Mouse (Mus musculus) CH12.LX (cell line): ENCODE data around the gene 4922502D21Rik. TPM values are rescaled to one million over a fixed set of nuclear protein-coding genes. Genes with fewer than 3 reads are reported as not detected.

ENCODE experiments used
- DNase-seq: peaks from one replicate; pipeline ENCODE4 v3.0.0-alpha.2; 2013; ENCODE audit errors: extremely low read depth
- H3K27ac ChIP-seq: 2 replicates; pipeline ENCODE4 v1.5.1; 2012; ENCODE audit warnings: low read depth, mild to moderate bottlenecking, control low read depth, moderate library complexity; ENCODE audit not compliant: insufficient read depth
- H3K27me3 ChIP-seq: replicated peaks from 2 replicates; pipeline ENCODE3; 2012; ENCODE audit warnings: inconsistent platforms
- H3K36me3 ChIP-seq, 2 experiments: replicated peaks in 1 of 2; 2 replicates each; pipeline versions ENCODE3 to v1.6.1; 2012; ENCODE audit warnings: inconsistent platforms in 1 of 2, low read length in 1 of 2, mild to moderate bottlenecking in 1 of 2, mixed read lengths in 1 of 2, moderate library complexity in 1 of 2; ENCODE audit not compliant: control insufficient read depth in 1 of 2, insufficient read depth in 1 of 2
- H3K4me1 ChIP-seq, 2 experiments: 2 replicates each; pipeline ENCODE4 v1.6.1; 2012; ENCODE audit warnings: inconsistent platforms in 1 of 2, moderate library complexity in 1 of 2; ENCODE audit not compliant: insufficient read depth in 2 of 2, control insufficient read depth in 1 of 2
- H3K4me2 ChIP-seq: 2 replicates; pipeline ENCODE4 v1.6.1; 2012; ENCODE audit warnings: low read depth, mild to moderate bottlenecking, control low read depth; ENCODE audit not compliant: poor library complexity, insufficient read depth, severe bottlenecking
- H3K4me3 ChIP-seq, 3 experiments: fragments of 150-350 bp in 1 of 3; sonication (generic) in 1 of 3; replicated peaks in 1 of 3; 2 replicates each; pipeline versions ENCODE3 to v1.5.1; 2011 to 2012; ENCODE audit warnings: low read depth in 2 of 3, low read length in 2 of 3, mild to moderate bottlenecking in 2 of 3, moderate library complexity in 2 of 3, control low read depth in 1 of 3, improper control_type of control experiment in 1 of 3, inconsistent platforms in 1 of 3, mixed read lengths in 1 of 3; ENCODE audit not compliant: poor library complexity in 1 of 3
- H3K79me2 ChIP-seq: replicated peaks from 2 replicates; pipeline ENCODE4 v1.6.1; 2012; ENCODE audit warnings: mild to moderate bottlenecking, moderate library complexity; ENCODE audit not compliant: control insufficient read depth, poor library complexity, insufficient read depth, severe bottlenecking; ENCODE audit errors: extremely low read depth
- H3K9ac ChIP-seq: 2 replicates; pipeline ENCODE4 v1.6.1; 2012; ENCODE audit warnings: low read depth, mild to moderate bottlenecking, control low read depth, moderate library complexity; ENCODE audit not compliant: insufficient read depth
- H3K9me3 ChIP-seq: replicated peaks from 2 replicates; pipeline ENCODE3; 2012; ENCODE audit warnings: low read length, inconsistent platforms, mixed read lengths
- BHLHE40 ChIP-seq: IDR thresholded peaks from 2 replicates; pipeline ENCODE4 v1.6.1; 2011; ENCODE audit warnings: mild to moderate bottlenecking, low read depth, low read length, improper control_type of control experiment
- CHD1 ChIP-seq: IDR thresholded peaks from 2 replicates; pipeline ENCODE4 v1.6.1; 2012; ENCODE audit warnings: low read depth, low read length, improper control_type of control experiment, inconsistent platforms
- CHD2 ChIP-seq: IDR thresholded peaks from 2 replicates; pipeline ENCODE4 v1.6.1; 2011; ENCODE audit warnings: low read length, improper control_type of control experiment
- CTCF ChIP-seq, 2 experiments: IDR thresholded peaks in 1 of 2; conservative IDR thresholded peaks in 1 of 2; 2 replicates each; pipeline ENCODE4 v1.5.1; 2011 to 2012; ENCODE audit warnings: low read depth in 2 of 2, low read length in 2 of 2, improper control_type of control experiment in 1 of 2, inconsistent platforms in 1 of 2, mild to moderate bottlenecking in 1 of 2, moderate library complexity in 1 of 2
- E2F4 ChIP-seq: IDR thresholded peaks from 2 replicates; pipeline ENCODE4 v1.6.1; 2011; ENCODE audit warnings: low read depth, low read length, improper control_type of control experiment; ENCODE audit not compliant: insufficient replicate concordance
- ELF1 ChIP-seq: IDR thresholded peaks from 2 replicates; pipeline ENCODE4 v1.6.1; 2014; ENCODE audit warnings: low read depth, mild to moderate bottlenecking, inconsistent platforms, low read length, improper control_type of control experiment
- EP300 ChIP-seq: IDR thresholded peaks from 2 replicates; pipeline ENCODE4 v1.6.1; 2011; ENCODE audit warnings: low read length, improper control_type of control experiment
- ETS1 ChIP-seq: conservative IDR thresholded peaks from 2 replicates; pipeline ENCODE4 v1.6.1; 2012; ENCODE audit warnings: low read depth, mild to moderate bottlenecking, inconsistent platforms, low read length, improper control_type of control experiment, moderate library complexity
- GABPA ChIP-seq: IDR thresholded peaks from 2 replicates; pipeline ENCODE4 v1.6.1; 2012; ENCODE audit warnings: low read depth, low read length, improper control_type of control experiment, inconsistent platforms; ENCODE audit not compliant: insufficient replicate concordance
- HCFC1 ChIP-seq: IDR thresholded peaks from 2 replicates; pipeline ENCODE4 v1.6.1; 2012; ENCODE audit warnings: low read depth, mild to moderate bottlenecking, inconsistent platforms, low read length, improper control_type of control experiment
- IRF4 ChIP-seq: IDR thresholded peaks from 2 replicates; pipeline ENCODE4 v1.6.1; 2014; ENCODE audit warnings: low read depth, mild to moderate bottlenecking, inconsistent platforms, low read length, improper control_type of control experiment
- JUN ChIP-seq: IDR thresholded peaks from 2 replicates; pipeline ENCODE4 v1.6.1; 2011; ENCODE audit warnings: low read depth, mild to moderate bottlenecking, low read length, improper control_type of control experiment, moderate library complexity; ENCODE audit not compliant: insufficient read depth
- JUND ChIP-seq: conservative IDR thresholded peaks from 2 replicates; pipeline ENCODE4 v1.6.1; 2011; ENCODE audit warnings: low read depth, low read length, improper control_type of control experiment
- KAT2A ChIP-seq: IDR thresholded peaks from 2 replicates; pipeline ENCODE4 v1.6.1; 2012; ENCODE audit warnings: low read length, improper control_type of control experiment, inconsistent platforms; ENCODE audit not compliant: insufficient replicate concordance
- MAFK ChIP-seq: IDR thresholded peaks from 2 replicates; pipeline ENCODE4 v1.6.1; 2011; ENCODE audit warnings: low read length, improper control_type of control experiment; ENCODE audit not compliant: insufficient replicate concordance
- MAX ChIP-seq: IDR thresholded peaks from 2 replicates; pipeline ENCODE4 v1.6.1; 2011; ENCODE audit warnings: low read length, improper control_type of control experiment
- MAZ ChIP-seq: IDR thresholded peaks from 2 replicates; pipeline ENCODE4 v1.6.1; 2012; ENCODE audit warnings: low read depth, mild to moderate bottlenecking, inconsistent platforms, low read length, improper control_type of control experiment, moderate library complexity
- MEF2A ChIP-seq: IDR thresholded peaks from 2 replicates; pipeline ENCODE4 v1.6.1; 2014; ENCODE audit warnings: low read depth, mild to moderate bottlenecking, inconsistent platforms, low read length, improper control_type of control experiment, borderline replicate concordance
- MXI1 ChIP-seq: IDR thresholded peaks from 2 replicates; pipeline ENCODE4 v1.6.1; 2011; ENCODE audit warnings: mild to moderate bottlenecking, low read depth, low read length, improper control_type of control experiment
- MYC ChIP-seq: IDR thresholded peaks from 2 replicates; pipeline ENCODE4 v1.6.1; 2011; ENCODE audit warnings: low read depth, mild to moderate bottlenecking, improper control_type of control experiment, low read length
- NELFE ChIP-seq: IDR thresholded peaks from 2 replicates; pipeline ENCODE4 v1.6.1; 2011; ENCODE audit warnings: low read depth, low read length, improper control_type of control experiment
- NRF1 ChIP-seq: IDR thresholded peaks from 2 replicates; pipeline ENCODE4 v1.6.1; 2014; ENCODE audit warnings: low read depth, mild to moderate bottlenecking, inconsistent platforms, low read length, improper control_type of control experiment, moderate library complexity
- PAX5 ChIP-seq: IDR thresholded peaks from 2 replicates; pipeline ENCODE4 v1.6.1; 2012; ENCODE audit warnings: low read length, inconsistent platforms, mixed read lengths
- POLR2A ChIP-seq: IDR thresholded peaks from 2 replicates; pipeline ENCODE4 v1.6.1; 2011; ENCODE audit warnings: low read depth, mild to moderate bottlenecking, improper control_type of control experiment, low read length
- POLR2AphosphoS2 ChIP-seq: IDR thresholded peaks from 2 replicates; pipeline ENCODE4 v1.6.1; 2011; ENCODE audit warnings: low read depth, low read length, improper control_type of control experiment
- RAD21 ChIP-seq: IDR thresholded peaks from 2 replicates; pipeline ENCODE4 v1.6.1; 2011; ENCODE audit warnings: low read depth, mild to moderate bottlenecking, low read length, improper control_type of control experiment, moderate library complexity
- RCOR1 ChIP-seq: conservative IDR thresholded peaks from 2 replicates; pipeline ENCODE4 v1.6.1; 2012; ENCODE audit warnings: low read depth, mild to moderate bottlenecking, inconsistent platforms, low read length, improper control_type of control experiment
- SIN3A ChIP-seq: IDR thresholded peaks from 2 replicates; pipeline ENCODE4 v1.6.1; 2012; ENCODE audit warnings: low read length, improper control_type of control experiment, inconsistent platforms
- SMC3 ChIP-seq: IDR thresholded peaks from 2 replicates; pipeline ENCODE4 v1.6.1; 2011; ENCODE audit warnings: low read depth, low read length, improper control_type of control experiment
- TBP ChIP-seq: conservative IDR thresholded peaks from 2 replicates; pipeline ENCODE4 v1.6.1; 2011; ENCODE audit warnings: low read depth, low read length, improper control_type of control experiment
- TCF12 ChIP-seq: IDR thresholded peaks from 2 replicates; pipeline ENCODE4 v1.6.1; 2014; ENCODE audit warnings: low read depth, mild to moderate bottlenecking, inconsistent platforms, low read length, improper control_type of control experiment
- UBTF ChIP-seq: IDR thresholded peaks from 2 replicates; pipeline ENCODE4 v1.6.1; 2012; ENCODE audit warnings: low read depth, mild to moderate bottlenecking, inconsistent platforms, low read length, improper control_type of control experiment, moderate library complexity
- USF1 ChIP-seq: IDR thresholded peaks from 2 replicates; pipeline ENCODE4 v1.6.1; 2014; ENCODE audit warnings: low read depth, mild to moderate bottlenecking, inconsistent platforms, low read length, improper control_type of control experiment
- USF2 ChIP-seq: conservative IDR thresholded peaks from 2 replicates; pipeline ENCODE4 v1.6.1; 2011; ENCODE audit warnings: low read depth, low read length, improper control_type of control experiment
- ZC3H11A ChIP-seq: IDR thresholded peaks from 2 replicates; pipeline ENCODE4 v1.6.1; 2012; ENCODE audit warnings: low read depth, mild to moderate bottlenecking, inconsistent platforms, low read length, improper control_type of control experiment
- ZKSCAN1 ChIP-seq: IDR thresholded peaks from 2 replicates; pipeline ENCODE4 v1.6.1; 2012; ENCODE audit warnings: low read depth, inconsistent platforms, low read length, improper control_type of control experiment, borderline replicate concordance
- ZMIZ1 ChIP-seq: IDR thresholded peaks from 2 replicates; pipeline ENCODE4 v1.6.1; 2012; ENCODE audit warnings: low read depth, mild to moderate bottlenecking, inconsistent platforms, low read length, improper control_type of control experiment
- ZNF384 ChIP-seq: IDR thresholded peaks from 2 replicates; pipeline ENCODE4 v1.6.1; 2012; ENCODE audit warnings: low read depth, low read length, improper control_type of control experiment, inconsistent platforms
- dilution Hi-C: fragments of 300-500 bp; cut with MboI; formaldehyde crosslinking; loops from 2 replicates; pipeline ENCODE4 v1.14.3; 2020; ENCODE audit warnings: low sequenced_read_pairs; ENCODE audit not compliant: extremely low pct_unique_long_range_greater_than_20kb, extremely low pct_ligation_motif_present
- in situ Hi-C: fragments of 300-500 bp; cut with MboI; formaldehyde crosslinking; loops from 3 replicates; pipeline ENCODE4 v1.14.3; 2019; ENCODE audit warnings: low sequenced_read_pairs, low pct_ligation_motif_present, low pct_unique_long_range_greater_than_20kb, mixed read lengths
- polyA plus RNA-seq: library from polyadenylated mRNA; unstranded; fragments of >175 nt; gene quantifications from 2 replicates; pipeline ENCODE4 v1.2.1, GENCODE M21; 2012; ENCODE audit warnings: low read depth; ENCODE audit not compliant: insufficient read length
- total RNA-seq, 2 experiments: library from RNA; depleted of rRNA; stranded (reverse); fragments of 300-350 nt in 1 of 2; fragments of >200 nt in 1 of 2; gene quantifications; 2 replicates each; pipeline ENCODE4 v1.2.3; 2012 to 2014

4922502D21Rik gene
- total and polyA plus RNA-seq, 3 experiments = 0.23 to 2.8 (median 0.46) TPM

DNA sequence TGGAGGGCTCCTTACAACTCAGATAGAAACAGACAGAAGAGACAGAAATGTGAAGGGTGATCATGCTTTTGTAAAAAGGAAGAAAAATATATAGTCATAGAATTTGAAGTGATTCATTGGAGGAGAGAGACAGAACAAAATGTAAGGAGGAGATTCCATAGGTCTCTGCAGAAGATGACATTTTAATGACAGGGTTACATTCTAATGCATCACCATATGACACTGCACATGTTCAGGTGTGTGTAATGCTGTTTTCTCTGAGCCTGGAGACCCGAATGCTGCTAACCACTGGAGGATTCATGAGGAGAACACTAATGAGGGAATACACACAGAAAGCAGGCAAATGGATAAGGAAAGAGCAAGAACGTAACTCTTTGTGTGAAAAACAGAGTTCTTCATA lies 57.1 kb downstream of the 4922502D21Rik start:
- no peak for DNase-seq
- H3K79me2 ChIP-seq = peaks cover 45% of the 10 kb centered on the region
- peak overlapping the region; percentile 90 for H3K27ac ChIP-seq
- peaks cover 13 to 32% of the 10 kb centered on the region in 2 experiments for H3K4me1 ChIP-seq
- H3K9me3 ChIP-seq = no peaks in the 10 kb centered on the region
- peaks cover 21 to 33% of the 10 kb centered on the region in 2 experiments for H3K36me3 ChIP-seq
- H3K4me2 ChIP-seq = no peak overlapping the region
- H3K27me3 ChIP-seq = no peaks in the 10 kb centered on the region
- TF ChIP-seq ETS1 (no peak), USF2 (no peak), HCFC1 (peak; percentile 40; the same call in 1 of the 2 replicates), POLR2A (no peak), UBTF (no peak), SIN3A (no peak), POLR2AphosphoS2 (no peak; the same call in 1 of the 2 replicates), KAT2A (0 out of 2 replicates have a peak, but pooled peaks have one; percentile 23), CHD1 (no peak), EP300 (0 out of 2 replicates have a peak, but pooled peaks have one; percentile 24), TCF12 (0 out of 2 replicates have a peak, but pooled peaks have one; percentile 11), USF1 (no peak), ZNF384 (no peak), E2F4 (no peak), NELFE (no peak), JUN (no peak), CHD2 (peak; percentile 43; the same call in 1 of the 2 replicates), MAX (peak; percentile 55; the same call in 1 of the 2 replicates), ZC3H11A (no peak), MXI1 (peak; percentile 78), BHLHE40 (0 out of 2 replicates have a peak, but pooled peaks have one; percentile 16), RCOR1 (no peak), JUND (no peak), IRF4 (0 out of 2 replicates have a peak, but pooled peaks have one; percentile 18), MEF2A (no peak), TBP (no peak), MAFK (no peak), GABPA (no peak), NRF1 (no peak), MYC (peak; percentile 34; the same call in 1 of the 2 replicates), ZMIZ1 (no peak), ZKSCAN1 (no peak), RAD21 (no peak), SMC3 (no peak; the same call in 1 of the 2 replicates), CTCF (conservative IDR thresholded peaks at IDR 0.05 in 1 of 2, IDR thresholded peaks at IDR 0.05 in 1 of 2; ENCODE audit: low read depth in 2 of 2, low read length in 2 of 2) (no peak), ELF1 (no peak), MAZ (0 out of 2 replicates have a peak, but pooled peaks have one; percentile 34), PAX5 (no peak)
- dilution Hi-C loops = no loop called here
- H3K9ac ChIP-seq = peak overlapping the region; percentile 98
- in situ Hi-C loops = loop anchor here (25.0 kb wide), 1 partner anchor 263 kb away; the partner anchor contains the start of gene Gabarapl1
- peak overlapping the region; percentile 77 to 96 (median 90) for H3K4me3 ChIP-seq
